Mouse (Mus musculus) adrenal gland, postnatal 4 days (tissue): ENCODE measurements around the gene Gm9887. TPM values are rescaled to one million over a fixed set of nuclear protein-coding genes. Genes with fewer than 3 reads are reported as not detected.

Experiments
- DNase-seq, 2 experiments: peaks; one replicate each; pipeline ENCODE4 v3.0.0; 2021 to 2022; ENCODE audit warnings: low spot score in 2 of 2, mixed read lengths in 2 of 2
- long read RNA-seq, 2 experiments: library from polyadenylated mRNA; stranded (forward); transcript quantifications; one replicate each; pipeline ENCODE4 v2.0.0; 2021
- total RNA-seq, 2 experiments: library from RNA; stranded (reverse); gene quantifications; 2 replicates each; pipeline ENCODE4 v1.2.3; 2021

Gm9887 gene
- total RNA-seq = 1 to 10 TPM; 1.1 to 1.2 TPM
- long read RNA-seq, experiment 1, partial matches to known transcripts = 0 of 2 reads
- long read RNA-seq, experiment 1, other reads (novel, unspliced or antisense) = 0 of 2 reads
- long read RNA-seq, experiment 2 = 0 reads

- DNase-seq = peak; percentile 96 to 97
These were observed at the start of gene Gm9887, which contains the start of gene Arf6 for GRCm38 (mm10) chr12:69371854-69372671. Gene Gm9887, minus strand, starts transcription at chr12:69372458. Gene Arf6, plus strand, starts transcription at chr12:69372150.

DNA sequence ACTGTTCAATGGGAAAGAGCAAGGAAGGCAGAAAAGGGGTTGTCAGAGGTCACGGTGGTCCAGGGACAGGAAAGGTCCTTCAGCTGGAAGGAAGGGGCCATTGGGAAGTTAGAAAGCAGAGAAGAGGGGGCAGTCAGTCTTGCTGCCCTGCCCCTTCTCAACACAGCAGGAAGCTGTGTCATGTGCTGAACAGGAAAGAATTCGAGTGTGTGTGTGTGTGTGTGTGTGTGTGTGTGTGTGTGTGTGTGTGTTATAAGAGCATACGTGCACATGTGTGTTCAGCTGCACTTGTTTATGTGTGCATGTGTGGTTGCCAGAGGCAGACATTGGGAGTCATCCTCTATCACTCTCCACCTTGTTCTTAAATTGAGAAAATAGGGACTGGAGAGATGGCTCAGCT, 48.5 kb upstream of the Gm9887 start:
- no peak for DNase-seq

- DNase-seq = no peak
These were observed 47.3 kb upstream of the Gm9887 start for GRCm38 (mm10) chr12:69419606-69420005.

GRCm38 (mm10) chr12:69419017-69419605, 46.9 kb upstream of the Gm9887 start:
- no peak for DNase-seq

DNA sequence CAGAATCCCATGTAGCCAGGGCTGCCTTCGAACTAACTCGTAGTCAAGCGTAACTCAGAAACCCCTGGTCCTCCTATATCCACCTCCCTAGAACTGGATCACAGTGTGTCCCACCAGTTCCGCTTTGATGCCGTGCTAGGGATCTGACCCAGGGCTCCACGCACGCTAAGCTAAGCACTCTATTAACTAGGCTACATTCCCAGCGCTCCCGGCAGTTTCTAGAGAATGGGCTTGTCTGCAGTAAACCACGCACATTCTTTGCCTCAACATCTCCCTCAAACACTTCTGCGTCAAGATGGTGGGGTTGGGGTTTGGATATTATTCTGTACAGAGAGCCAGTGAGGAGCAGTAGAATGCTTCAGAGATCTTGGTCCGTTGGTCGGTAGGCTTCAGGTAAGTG, 46.3 kb upstream of the Gm9887 start:
- no peak for DNase-seq

- DNase-seq = no peak
These were observed 45.5 kb upstream of the Gm9887 start for GRCm38 (mm10) chr12:69417701-69418291.

DNA sequence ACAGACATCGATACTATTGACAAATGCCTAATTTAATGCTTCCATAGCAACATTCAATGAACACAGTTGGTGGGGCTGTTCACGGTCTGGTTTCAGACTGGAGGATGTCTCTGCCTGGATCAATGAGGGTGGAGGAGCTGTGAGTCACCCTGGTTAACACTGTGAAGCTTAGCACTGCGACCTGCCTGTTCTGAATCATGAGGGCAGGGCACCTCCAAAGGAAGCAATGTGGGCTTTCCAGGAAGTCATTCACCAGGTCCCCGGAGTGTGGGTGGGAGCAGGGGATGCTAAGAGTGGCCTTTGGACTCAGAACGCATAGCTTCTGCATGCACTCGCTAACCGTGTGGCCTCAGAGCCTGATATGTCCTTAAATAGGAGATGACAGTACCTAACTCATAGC, 44.5 kb upstream of the Gm9887 start:
- DNase-seq = no peak

DNA sequence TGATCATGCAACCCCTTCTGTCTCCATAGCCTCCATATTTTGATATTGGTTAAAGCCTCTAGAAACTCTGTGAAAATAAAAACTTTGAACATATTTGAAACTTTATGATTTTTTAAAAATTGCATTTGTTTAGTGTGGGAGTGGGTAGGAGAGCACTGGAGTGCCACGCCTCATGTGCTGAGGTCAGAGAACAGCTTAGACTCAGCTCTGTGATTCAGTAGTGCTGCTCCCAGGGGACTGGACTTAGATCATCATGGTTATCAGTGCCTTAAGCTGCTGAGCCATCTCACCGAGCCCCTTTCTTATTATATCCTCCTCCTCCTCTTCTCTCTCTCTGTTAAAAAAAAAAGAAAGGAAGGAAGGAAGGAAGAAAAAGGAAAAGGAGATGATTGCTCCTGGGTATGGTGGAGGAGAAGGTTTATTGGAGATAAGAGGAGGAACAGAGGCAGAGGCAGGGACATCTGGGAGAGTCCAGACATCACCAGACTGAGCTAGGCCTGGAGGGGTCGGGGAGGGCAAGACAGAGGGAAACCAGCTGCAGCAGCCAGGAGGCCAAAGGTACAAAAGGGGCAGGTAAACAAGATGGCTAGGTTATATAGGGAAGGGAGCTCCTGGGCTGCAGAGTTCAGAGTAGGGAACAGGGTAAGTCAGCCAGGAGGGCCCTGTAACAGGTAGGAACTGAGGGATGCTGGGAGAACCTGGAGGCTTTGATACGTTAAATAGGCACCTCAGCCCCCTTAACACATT, 42.7 kb upstream of the Gm9887 start:
- no peak for DNase-seq

GRCm38 (mm10) chr12:69413303-69413702, 41.0 kb upstream of the Gm9887 start:
- DNase-seq = no peak

DNA sequence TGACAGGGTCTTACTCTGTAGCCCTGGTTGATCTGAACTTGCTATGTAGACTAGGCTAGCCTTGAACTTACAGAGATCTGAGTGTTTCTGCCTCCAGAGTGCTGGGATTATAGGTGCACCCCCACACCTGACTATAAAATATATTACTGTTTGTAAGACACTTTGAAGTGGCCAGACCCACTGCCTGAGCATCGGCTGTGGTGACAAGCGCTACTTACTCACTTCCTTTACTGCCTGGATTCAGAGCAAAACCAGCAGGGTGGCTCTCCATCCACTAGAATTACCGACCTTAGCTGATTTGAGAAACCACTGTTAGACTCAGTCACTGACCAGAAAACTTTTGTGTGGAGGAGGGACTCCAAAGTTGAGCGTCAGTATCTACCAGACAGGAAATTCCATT, 39.7 kb upstream of the Gm9887 start:
- DNase-seq = no peak

GRCm38 (mm10) chr12:69410767-69411166, 38.5 kb upstream of the Gm9887 start:
- DNase-seq = no peak

DNA sequence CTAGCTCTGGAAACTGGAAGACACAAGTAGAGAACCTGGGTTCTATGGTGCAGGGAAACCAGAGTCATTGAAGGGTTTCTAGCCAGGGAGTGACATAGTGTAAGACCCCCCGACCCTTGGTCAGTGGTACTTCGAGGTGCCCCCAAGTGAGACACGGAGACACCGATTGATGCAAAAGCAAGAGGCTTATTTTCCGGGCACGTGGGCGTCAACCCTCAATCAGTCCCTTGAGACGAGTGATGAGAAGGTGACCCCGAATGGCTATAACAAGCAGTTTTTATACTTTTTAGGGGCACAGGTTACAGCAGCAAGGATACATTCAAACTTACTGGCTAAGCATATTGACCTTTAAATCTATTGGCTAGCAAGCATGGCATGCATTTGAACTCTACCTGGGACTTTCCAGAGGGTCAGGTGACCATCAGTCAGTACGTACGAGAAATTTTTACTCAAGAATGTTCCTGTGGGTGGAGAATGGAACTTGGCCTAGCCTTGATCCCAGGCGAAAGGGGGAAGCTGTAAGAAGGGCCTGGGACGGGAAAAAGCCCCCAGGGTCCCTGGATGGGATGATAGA, 30.4 kb upstream of the Gm9887 start:
- no peak for DNase-seq

DNA sequence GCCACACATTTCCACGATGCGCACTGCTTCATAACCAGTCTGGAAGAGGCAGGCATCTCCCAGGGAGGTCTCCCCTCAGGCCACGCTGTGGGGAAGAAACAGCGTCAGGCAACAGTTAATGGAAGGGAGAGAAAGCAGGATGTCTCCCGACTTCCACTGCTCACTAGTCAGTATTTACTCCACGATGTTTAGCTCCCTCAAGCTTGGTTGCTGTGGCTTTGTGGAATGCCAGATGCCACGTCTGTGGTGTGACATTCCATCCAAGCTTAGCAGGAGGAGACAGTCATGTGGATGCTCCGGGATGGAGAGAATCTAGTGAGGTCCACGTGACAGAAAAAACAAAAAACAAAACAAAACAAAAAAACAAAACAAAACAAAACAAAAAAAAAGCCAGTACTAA, 29.8 kb upstream of the Gm9887 start:
- DNase-seq = no peak

- no peak for DNase-seq
These were observed 28.6 kb upstream of the Gm9887 start for GRCm38 (mm10) chr12:69400871-69401286.

GRCm38 (mm10) chr12:69400367-69400766, 28.1 kb upstream of the Gm9887 start:
- no peak for DNase-seq

DNA sequence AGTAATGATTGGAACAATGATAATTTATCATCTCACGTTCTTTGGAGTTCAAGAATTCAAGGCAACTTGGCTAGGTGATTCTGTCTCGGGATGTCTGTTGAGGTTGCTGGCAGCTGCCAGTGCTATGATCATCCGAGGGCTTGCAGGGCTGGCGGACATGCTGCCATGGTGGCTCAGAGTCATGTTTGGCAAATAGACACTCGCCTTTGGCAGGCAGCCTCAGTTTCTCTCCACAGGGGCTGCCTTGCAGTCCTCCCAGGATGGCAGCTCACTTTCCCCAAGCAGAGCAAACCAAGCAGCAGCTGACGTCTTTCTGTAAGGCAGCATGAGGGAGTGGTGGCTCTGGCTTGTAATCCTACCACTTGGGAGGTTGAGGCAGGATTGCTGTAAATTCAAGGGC, 22.2 kb upstream of the Gm9887 start:
- no peak for DNase-seq

GRCm38 (mm10) chr12:69393076-69393475, 20.8 kb upstream of the Gm9887 start:
- DNase-seq = no peak

- DNase-seq = no peak
These were observed 17.9 kb upstream of the Gm9887 start for GRCm38 (mm10) chr12:69390000-69390698.

- DNase-seq = no peak
These were observed 17.1 kb upstream of the Gm9887 start for GRCm38 (mm10) chr12:69389273-69389938.

DNA sequence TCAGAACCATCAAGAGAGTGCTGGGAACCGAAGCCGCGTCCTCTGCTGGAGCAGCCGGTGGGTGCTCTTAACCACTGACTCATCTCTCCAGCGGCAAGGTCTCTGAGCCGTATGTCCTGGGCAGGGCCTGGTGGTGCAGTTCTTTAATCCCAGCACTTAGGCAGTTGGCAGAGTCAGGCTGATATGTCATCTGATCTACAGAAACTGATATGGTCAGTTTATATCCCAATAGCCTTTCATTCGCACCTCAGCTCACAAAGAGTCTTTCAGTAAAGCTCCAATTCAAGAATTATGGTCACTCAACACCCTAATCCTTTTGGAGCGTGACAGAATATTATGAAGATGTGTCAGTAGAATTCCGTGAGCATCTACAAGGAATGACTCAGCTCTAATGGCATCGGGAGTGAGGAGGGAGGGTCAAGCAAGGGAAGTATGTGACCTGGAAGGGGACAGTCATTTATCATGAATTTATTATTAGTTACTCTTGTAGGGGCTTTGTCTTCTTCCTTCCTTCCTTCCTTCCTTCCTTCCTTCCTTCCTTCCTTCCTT, 16.1 kb upstream of the Gm9887 start:
- no peak for DNase-seq
